Mouse (Mus musculus): ENCODE measurements around the gene Fkbp5.

DNA sequence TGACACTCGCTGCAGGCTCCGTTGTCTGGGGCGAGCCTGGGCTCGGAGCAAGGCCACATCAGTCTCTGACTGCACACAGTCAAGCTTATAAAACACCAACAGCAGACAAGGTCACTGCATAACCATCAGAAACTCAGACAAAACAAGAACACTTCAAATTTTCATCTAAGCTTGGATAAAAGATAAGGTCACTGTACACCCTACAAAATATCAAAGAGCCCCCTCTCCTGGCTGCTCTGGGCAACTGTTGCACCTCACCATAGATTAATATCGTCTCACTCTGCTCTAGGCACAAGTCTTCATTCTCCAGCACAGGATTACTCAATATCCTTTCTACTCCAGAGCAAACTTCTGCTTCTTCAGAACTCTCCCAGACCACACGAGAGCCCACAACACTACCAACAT is 85.4 kb downstream of the Fkbp5 start:
- no peak for TF ChIP-seq CTCF (IDR thresholded peaks at IDR 0.05; ENCODE audit: extremely low read depth, insufficient read length, insufficient replicate concordance, low read depth, low read length)
- TF ChIP-seq POLR2A (IDR thresholded peaks at IDR 0.05; ENCODE audit: low read depth, low read length) = no peak

Data from small intestine, adult 2 months (tissue).